Mouse (Mus musculus): ENCODE results near the gene Derl3.

DNA sequence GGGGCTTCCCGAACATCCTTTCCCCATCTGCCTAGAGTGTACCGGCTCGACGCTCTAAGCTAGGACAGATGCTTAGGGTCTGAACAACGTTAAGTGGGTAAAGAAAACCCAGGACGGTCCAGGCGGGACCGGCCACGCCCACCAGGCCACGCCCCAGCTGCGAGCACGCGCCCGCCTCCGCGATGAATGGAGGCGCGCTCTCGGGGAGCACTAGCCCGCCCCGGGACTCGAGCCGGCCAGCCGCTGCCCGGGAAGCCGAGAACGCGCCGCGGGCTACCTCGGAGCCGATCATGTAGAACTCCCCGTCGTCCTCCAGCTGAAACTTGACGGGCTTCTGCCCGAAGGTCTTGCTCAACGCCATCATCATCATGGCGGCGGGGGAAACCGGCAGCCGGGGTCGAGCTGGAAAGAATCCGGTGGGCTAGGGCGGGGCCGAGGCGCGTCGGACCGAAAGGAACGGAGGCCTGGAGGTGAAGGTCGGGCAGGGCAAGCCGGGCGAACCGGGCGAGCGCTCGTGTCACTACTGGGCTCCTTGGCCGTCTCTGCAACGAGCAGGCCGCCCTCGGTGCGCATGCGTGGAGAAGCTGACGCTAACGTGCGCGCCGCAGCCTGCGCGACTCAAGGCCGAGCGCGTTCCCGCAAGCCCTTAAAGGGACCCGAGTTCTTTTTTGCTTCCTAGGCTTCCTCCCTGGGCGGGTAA is 28.0 kb downstream of the Derl3 start, which contains the start of gene Smarcb1:
- TF ChIP-seq POLR2AphosphoS2 (IDR thresholded peaks at IDR 0.05; ENCODE audit: low read depth, low read length): peak; percentile 62; the same call in 1 of the 2 replicates
- TF ChIP-seq CHD2 (IDR thresholded peaks at IDR 0.05; ENCODE audit: low read length): no peak
- TF ChIP-seq JUND (conservative IDR thresholded peaks at IDR 0.05; ENCODE audit: low read depth, low read length): no peak
- no peak for TF ChIP-seq CTCF (conservative IDR thresholded peaks at IDR 0.05 in 1 of 2, IDR thresholded peaks at IDR 0.05 in 1 of 2; ENCODE audit: low read depth in 2 of 2, low read length in 2 of 2)
- no peak for TF ChIP-seq MAFK (IDR thresholded peaks at IDR 0.05; ENCODE audit: insufficient replicate concordance, low read length)
- TF ChIP-seq POLR2A (IDR thresholded peaks at IDR 0.05; ENCODE audit: low read depth, low read length): peak; percentile 85
- peak; percentile 83 for TF ChIP-seq MXI1 (IDR thresholded peaks at IDR 0.05; ENCODE audit: low read depth, low read length)
- no peak for TF ChIP-seq USF2 (conservative IDR thresholded peaks at IDR 0.05; ENCODE audit: low read depth, low read length)
- peak; percentile 98 for TF ChIP-seq NRF1 (IDR thresholded peaks at IDR 0.05; ENCODE audit: low read depth, low read length)
- TF ChIP-seq HCFC1 (IDR thresholded peaks at IDR 0.05; ENCODE audit: low read depth, low read length): peak; percentile 72
- no peak for TF ChIP-seq USF1 (IDR thresholded peaks at IDR 0.05; ENCODE audit: low read depth, low read length)
- TF ChIP-seq ZMIZ1 (IDR thresholded peaks at IDR 0.05; ENCODE audit: low read depth, low read length): peak; percentile 77; the same call in 1 of the 2 replicates
- TF ChIP-seq MEF2A (IDR thresholded peaks at IDR 0.05; ENCODE audit: borderline replicate concordance, low read depth, low read length): no peak
- TF ChIP-seq ZC3H11A (IDR thresholded peaks at IDR 0.05; ENCODE audit: low read depth, low read length): no peak

All from CH12.LX (cell line).